Mouse (Mus musculus) heart, postnatal 4 days (tissue): ENCODE results near the gene Olfr611. TPM values are rescaled to one million over a fixed set of nuclear protein-coding genes. Genes with fewer than 3 reads are reported as not detected.
"Not testable (repeated sequence)": the region's sequence is repeated elsewhere in the genome, so short reads cannot be mapped to it uniquely, and the experiment has no call there.

Source experiments
- DNase-seq: peaks from one replicate; pipeline ENCODE4 v3.0.0; 2021
- total RNA-seq, 2 experiments: library from RNA; stranded (reverse); gene quantifications; 2 replicates each; pipeline ENCODE4 v1.2.3; 2021

The Olfr611 gene
- not detected for total RNA-seq

DNA sequence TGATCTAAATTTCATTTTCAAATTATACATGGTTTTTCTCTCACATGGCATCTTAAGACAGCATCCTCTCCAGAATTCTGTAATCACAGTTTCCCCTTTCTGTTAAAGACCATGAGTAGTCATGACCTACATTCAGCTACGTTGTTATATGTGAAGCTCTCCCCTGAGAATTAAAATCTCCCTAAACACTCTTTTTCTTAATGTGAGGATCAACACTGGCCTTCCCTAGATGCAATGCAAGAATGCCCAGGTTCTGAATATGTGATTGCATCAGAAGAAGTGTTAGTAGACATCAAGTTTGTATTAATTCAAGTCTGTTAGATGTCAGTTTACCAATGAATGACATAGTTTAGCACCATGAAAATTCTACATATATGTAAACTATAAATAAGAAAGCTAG is at the start of gene Olfr611:
Gene Olfr611 (minus strand): TSS at position 101 of the 400 bp plus-strand sequence.
- DNase-seq, result not testable (repeated sequence)

DNA sequence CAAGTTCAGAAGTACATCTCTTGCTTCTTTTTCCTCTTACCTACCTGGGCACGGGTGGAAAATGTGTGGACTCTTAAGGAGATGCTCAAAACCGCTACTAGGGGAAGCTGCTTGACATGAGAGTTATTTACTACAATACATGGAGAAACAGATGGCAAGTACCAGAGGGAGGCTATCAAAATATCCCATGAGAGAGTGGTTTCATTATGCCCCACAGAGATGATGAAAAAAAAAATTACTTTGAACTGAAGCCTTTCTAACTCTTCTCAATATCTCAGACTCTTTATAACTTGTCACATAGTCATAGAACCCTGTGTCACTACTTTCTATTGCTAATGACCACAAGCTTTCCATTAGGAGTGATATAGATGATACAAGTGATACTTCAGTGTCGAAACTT is 48.4 kb upstream of the Olfr611 start, which contains the start of gene Olfr616:
Gene Olfr616 (minus strand): TSS at position 101 of the 400 bp plus-strand sequence.
- no peak for DNase-seq

DNA sequence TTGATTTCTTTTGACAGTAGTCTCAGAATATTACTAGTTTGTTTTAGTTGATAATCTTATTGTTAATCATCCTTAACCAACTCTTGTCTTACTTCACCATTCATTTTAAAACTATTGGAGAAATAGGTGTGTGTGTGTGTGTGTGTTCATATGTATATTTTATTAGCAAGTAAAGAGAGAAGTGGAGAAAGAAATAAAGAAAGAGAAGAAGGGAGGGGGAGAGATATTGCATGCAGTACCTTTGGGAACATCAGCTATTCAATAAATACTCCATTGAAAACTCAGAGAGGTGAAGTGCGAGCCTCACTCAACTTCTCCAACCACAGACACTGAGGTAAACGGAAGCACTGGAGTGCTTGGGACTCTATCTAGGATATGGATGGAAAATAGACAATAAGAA is 35.1 kb upstream of the Olfr611 start, which contains the start of gene Olfr615:
Gene Olfr615 (plus strand): TSS at position 301 of the 400 bp plus-strand sequence.
- no peak for DNase-seq

DNA sequence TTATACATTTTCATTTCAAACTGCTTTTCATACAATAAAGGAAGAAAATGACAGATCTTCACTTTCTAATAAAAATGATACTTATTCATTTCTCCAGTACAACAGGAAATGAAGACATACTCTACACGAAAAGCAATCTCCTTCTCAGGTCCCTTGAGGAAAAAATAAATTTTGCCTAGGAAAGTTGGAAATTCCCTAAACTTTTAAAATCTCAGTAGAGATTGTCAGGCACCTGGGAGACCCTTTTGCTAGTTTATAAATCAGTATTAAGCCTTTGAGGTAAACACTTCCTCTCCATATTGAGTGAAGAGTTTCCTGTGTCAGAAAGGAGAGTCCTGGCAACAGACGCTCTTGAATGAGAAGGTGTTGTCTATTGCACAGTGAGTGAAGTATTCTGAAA is 27.1 kb upstream of the Olfr611 start, which contains the start of gene Olfr613:
Gene Olfr613 (plus strand): TSS at position 301 of the 400 bp plus-strand sequence.
- DNase-seq, result no peak

DNA sequence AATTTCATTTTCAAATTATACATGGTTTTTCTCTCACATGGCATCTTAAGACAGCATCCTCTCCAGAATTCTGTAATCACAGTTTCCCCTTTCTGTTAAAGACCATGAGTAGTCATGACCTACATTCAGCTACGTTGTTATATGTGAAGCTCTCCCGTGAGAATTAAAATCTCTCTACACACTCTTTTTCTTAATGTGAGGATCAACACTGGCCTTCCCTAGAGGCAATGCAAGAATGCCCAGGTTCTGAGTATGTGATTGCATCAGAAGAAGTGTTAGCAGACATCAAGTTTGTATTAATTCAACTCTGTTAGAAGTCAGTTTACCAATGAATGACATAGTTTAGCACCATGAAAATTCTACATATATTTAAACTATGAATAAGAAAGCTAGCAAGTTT is 22.0 kb upstream of the Olfr611 start, which contains the start of gene Olfr612:
Gene Olfr612 (minus strand): TSS at position 101 of the 400 bp plus-strand sequence.
- DNase-seq, result not testable (repeated sequence)

DNA sequence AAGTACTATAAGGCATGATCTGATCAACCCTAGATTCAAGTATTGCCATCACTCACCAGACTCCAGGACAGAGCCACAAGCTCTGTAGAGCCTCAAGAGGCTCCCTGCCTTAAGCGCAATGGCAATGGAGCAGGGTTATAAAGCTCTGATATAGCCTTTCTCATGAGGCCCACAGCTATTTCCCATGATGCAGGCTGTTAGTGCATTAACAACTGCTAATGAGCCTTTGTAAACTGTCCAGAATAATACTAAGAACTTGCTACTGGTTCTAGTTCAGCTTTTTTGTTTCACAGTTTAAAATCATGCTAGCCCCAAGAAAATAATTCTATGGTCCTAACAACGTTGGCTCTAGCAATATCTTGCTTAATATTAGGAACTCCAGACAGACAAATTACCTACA is 8.6 kb downstream of the Olfr611 start, which contains the start of gene Olfr610:
Gene Olfr610 (minus strand): TSS at position 101 of the 400 bp plus-strand sequence.
- no peak for DNase-seq

DNA sequence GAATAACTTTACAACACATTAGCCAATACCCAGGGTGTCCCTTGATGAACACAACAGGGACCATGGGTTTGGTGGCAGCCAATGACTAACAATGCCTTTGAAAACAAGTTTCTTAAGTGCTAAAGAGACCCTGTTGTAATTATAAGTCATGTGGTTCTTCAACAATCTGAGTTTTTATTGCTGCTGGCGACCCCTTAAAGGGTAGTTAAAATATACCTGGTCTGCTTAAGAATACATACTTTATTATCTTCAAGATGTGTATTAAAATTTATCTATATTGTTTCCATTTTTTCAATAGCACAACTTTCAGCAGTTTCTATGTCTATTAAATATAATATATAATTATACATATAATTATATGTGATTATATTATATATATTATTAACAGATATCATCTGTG is 22.7 kb downstream of the Olfr611 start, which contains the start of gene Olfr609:
Gene Olfr609 (minus strand): TSS at position 101 of the 400 bp plus-strand sequence.
- DNase-seq, result no peak

DNA sequence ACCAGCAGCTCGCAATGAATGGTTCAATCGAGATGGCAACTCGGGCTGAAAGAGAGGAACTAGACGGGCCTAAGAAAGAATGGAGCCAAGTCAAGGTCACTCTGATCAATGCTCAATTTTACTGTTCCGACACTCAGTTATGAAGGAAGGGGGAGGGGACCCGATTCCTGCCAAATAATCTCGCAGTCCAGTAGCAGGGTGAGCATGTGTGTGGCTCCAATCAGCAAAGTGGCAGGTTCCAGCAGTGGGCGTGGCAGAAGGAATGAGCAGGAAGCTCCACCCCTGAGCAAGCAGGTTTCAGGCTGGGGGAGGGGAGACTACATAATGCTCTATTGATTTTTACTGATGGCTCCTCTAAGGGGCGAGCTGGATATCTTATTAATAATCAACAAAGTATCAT is 43.5 kb downstream of the Olfr611 start:
- DNase-seq, result not testable (repeated sequence)

DNA sequence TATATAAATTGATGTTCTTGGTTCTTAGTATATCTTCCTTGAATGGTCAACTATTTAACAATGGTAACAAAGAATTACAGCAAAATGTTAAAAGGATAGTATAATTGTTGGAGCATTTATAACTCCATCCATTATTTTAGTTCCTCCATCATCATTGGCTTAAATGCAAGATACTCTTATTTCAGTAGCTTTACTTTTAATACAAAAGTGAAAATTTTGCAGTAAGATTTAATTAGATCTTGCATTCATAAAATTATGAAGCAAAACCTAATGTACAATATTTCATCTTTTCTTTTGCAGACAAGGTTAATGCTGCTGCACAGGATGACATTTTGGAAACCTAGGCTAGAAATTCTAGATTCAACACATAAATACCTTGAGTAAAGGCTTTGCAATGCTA is 51.1 kb downstream of the Olfr611 start, which contains the start of gene Olfr608:
Gene Olfr608 (plus strand): TSS at position 301 of the 400 bp plus-strand sequence.
- no peak for DNase-seq

Other genes with a start within 250 kb of the Olfr611 start
- not detected for gene Olfr596, start 215.2 kb downstream of the Olfr611 start, total RNA-seq
- gene Olfr597, start 204.5 kb downstream of the Olfr611 start, total RNA-seq, result not detected
- gene Olfr598, start 197.3 kb downstream of the Olfr611 start, total RNA-seq, result not detected
- not detected for gene Olfr599, start 184.9 kb downstream of the Olfr611 start, total RNA-seq
- not detected for gene Olfr600, start 171.2 kb downstream of the Olfr611 start, total RNA-seq
- gene Olfr601, start 158.2 kb downstream of the Olfr611 start, total RNA-seq, result not detected
- gene Olfr603, start 134.7 kb downstream of the Olfr611 start, total RNA-seq, result not detected
- under 1 TPM in 1 of 2 experiments, not detected in 1; 0.21 TPM for gene Usp17lc, start 105.8 kb downstream of the Olfr611 start, total RNA-seq
- not detected for gene Olfr605, start 75.4 kb downstream of the Olfr611 start, total RNA-seq
- gene Olfr606, start 71.8 kb downstream of the Olfr611 start, total RNA-seq, result not detected
- gene Olfr607, start 56.7 kb downstream of the Olfr611 start, total RNA-seq, result not detected
- 1 to 10 TPM; 3.8 to 4.1 TPM for gene Olfr608, start 51.0 kb downstream of the Olfr611 start, total RNA-seq
- gene Olfr609, start 22.8 kb downstream of the Olfr611 start, total RNA-seq, result not detected
- gene Olfr610, start 8.7 kb downstream of the Olfr611 start, total RNA-seq, result not detected
- not detected for gene Olfr612, start 21.9 kb upstream of the Olfr611 start, total RNA-seq
- not detected for gene Olfr613, start 27.2 kb upstream of the Olfr611 start, total RNA-seq
- gene Olfr615, start 35.2 kb upstream of the Olfr611 start, total RNA-seq, result not detected
- gene Olfr616, start 48.3 kb upstream of the Olfr611 start, total RNA-seq, result not detected
- not detected for gene Olfr617, start 52.2 kb upstream of the Olfr611 start, total RNA-seq
- not detected for gene Olfr618, start 69.3 kb upstream of the Olfr611 start, total RNA-seq
- gene Olfr619, start 79.7 kb upstream of the Olfr611 start, total RNA-seq, result not detected
- not detected for gene Olfr620, start 91.7 kb upstream of the Olfr611 start, total RNA-seq
- gene Olfr622, start 121.9 kb upstream of the Olfr611 start, total RNA-seq, result not detected
- not detected for gene Olfr623, start 142.9 kb upstream of the Olfr611 start, total RNA-seq
- gene Olfr624, start 150.3 kb upstream of the Olfr611 start, total RNA-seq, result not detected
- gene Olfr625-ps1, start 161.9 kb upstream of the Olfr611 start, total RNA-seq, result not detected
- not detected for gene Olfr243, start 193.8 kb upstream of the Olfr611 start, total RNA-seq
- not detected for gene Olfr628, start 209.5 kb upstream of the Olfr611 start, total RNA-seq
- not detected for gene Olfr629, start 224.1 kb upstream of the Olfr611 start, total RNA-seq
- gene Olfr630, start 236.5 kb upstream of the Olfr611 start, total RNA-seq, result not detected